Mouse (Mus musculus): ENCODE data around the gene Rad54l. TPM values are rescaled to one million over a fixed set of nuclear protein-coding genes. Genes with fewer than 3 reads are reported as not detected.

The Rad54l gene
- total RNA-seq, 2 experiments from 2014 or later: 0.28 to 0.71 TPM

DNA sequence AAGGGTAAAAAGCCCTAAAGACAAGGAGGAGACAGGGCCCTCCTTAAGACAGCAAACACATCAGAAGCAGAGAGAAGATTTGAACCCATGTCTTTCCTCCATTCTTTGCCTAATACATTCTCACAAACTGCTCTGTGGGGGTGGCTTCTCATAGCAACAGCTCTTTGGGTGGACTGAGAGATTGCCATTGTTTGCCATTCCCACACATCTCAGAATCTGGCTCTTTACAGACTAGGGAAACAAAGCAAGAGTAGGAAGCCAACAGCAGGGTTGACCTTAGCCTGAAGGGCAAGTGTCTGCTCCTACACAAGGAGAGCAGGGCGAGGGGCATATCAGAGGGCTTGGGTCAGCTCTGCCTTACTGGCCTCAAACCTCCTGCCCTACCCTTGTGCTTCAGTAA lies 18.2 kb upstream of the Rad54l start:
- DNase-seq (ENCODE audit: low spot score): no peak

DNA sequence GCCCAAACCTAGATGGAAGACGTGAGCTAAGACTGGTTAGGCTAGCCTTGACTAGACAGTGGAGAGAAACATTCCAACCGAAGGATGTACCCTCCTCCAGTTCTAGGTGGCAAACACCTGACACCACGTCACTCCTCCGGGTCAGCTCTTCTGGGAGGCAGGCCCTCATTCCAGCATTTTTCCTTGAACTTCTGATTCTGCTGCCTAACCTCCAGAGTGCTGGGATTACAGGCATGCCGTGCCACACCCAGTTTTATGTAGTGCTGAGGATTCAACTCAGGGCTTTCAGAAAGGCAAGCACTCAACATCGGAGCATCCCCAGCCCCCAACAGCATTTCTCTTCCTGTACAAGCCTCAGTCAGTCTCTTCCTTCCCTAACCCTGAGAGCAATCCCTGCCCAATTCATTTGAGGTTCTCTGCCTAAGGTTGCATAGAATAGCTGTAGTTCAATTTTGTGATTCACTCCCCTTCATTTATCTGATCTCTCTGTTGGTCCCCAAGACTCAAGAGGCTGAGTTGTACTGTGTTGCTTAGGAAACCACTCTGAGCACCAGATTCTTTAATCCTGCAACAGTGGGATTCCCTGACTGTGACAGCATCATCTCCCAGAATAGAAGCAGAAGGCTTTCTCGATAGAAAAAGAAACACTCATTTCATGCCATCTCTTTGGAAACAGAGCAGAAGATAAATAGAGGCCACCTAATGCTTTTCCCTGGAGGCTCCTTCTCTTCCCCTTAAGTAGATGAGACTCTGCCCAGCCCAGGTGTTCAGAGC lies 17.5 kb upstream of the Rad54l start:
- DNase-seq (ENCODE audit: low spot score): no peak

DNA sequence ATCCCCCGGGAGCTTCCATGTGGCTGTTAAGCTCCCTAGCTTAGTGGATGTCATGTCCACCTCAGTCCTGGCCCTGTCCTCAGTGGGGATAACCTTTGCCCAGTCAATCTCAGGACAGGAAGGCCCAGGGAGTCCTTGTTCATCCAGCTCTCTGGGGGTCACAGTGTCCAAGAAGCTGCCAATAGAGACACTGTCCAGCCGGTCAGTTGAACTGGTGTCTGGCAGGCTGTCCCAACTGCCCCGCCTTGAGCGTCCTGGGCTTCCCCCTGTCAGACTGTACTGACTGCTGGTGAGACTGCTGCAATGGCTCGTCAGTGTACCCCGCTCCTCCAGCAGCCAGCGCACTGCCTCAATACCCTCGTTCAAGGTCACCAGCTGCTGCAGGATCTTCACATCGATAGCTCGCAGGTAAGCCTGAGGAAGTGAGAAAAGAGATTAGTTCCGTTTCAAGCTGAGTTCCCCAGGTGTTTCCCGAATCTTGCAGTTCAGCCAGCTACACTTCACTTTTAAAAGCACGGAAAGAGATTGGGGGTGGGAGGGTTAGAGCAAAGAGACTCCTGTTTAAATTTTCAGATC lies 14.0 kb upstream of the Rad54l start:
- no peak for DNase-seq (ENCODE audit: low spot score)

DNA sequence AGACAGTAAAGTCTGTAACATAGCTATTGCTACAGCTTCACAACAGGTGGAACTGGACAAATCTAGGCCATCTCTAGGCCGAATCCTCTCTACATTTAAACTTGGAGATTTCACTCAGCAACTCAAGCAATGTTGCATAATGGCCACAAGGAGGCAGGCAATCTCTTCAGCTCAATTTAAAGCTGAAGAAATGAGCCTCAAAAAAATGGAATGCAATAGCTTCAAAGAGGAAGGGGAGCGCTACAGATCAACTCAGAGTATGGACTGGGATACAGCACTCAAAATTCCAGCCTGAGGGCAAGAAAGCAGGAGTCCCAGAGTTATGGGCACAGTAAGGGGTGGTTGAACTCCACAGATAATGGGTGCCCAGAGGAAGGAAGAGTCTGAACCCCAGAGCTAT lies 11.5 kb upstream of the Rad54l start:
- no peak for DNase-seq (ENCODE audit: low spot score)

DNA sequence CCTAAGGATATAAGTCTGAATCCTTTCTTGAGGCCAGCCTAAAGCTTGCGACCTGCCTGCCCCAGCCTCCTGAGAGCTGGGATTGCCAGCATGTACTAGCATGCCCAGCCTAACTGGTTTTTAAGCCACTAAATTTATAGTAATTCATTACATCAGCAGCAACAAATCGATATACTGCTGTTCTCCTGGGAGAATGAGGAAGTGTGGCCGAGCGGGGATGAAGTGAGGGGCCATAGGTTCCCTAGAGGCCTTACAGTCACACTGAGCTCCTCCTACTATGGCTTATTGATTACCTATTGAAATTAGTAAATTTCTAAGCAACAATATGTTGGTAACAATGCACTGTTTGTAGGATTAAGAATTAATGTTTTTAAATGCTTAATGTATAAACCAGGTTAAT lies 9.6 kb upstream of the Rad54l start:
- no peak for DNase-seq (ENCODE audit: low spot score)

DNA sequence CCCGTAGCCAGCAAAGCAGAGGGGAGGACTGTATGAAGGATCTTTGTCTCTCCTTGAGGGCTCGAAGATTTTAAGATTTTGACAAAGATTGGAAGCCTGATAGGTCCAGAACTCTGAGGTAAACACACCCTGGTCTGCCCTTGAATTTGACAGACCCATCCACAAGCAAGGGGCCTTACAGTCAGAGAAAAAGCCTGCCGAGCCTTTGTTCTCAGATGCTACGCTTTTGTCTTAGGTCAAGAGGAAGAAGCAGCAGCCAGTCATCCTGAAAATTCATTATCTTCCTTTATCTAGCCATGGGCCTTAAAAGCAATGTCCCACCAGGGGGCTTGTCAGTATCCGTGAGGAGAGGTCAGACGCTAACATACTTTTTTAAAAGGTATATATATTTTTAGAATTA lies 4.5 kb upstream of the Rad54l start:
- no peak for DNase-seq (ENCODE audit: low spot score)

DNA sequence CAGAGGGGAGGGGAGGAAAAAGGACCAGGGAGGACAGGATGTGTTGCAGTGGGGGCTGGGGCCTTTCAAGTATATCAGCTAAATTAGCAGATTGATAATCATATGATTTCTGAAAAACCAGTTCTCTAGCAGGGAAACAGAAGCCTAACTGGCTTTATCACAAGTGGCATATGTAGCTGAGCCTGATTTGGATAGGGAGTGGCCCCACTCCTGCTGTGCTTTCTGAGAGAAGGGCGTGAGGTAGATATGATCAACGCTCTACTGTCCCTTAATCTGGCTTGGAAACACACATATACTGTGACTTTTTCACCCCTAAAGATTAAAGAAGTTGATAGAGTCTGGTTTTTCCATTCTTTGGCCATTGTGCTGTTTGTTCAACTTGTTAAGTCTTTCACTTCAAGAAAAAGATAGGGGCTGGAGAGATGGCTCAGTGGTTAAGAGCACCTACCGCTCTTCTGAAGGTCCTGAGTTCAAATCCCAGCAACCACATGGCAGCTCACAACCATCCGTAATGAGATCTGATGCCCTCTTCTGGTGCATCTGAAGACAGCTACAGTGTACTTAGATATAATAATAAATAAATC lies 2.4 kb upstream of the Rad54l start:
- no peak for DNase-seq (ENCODE audit: low spot score)

DNA sequence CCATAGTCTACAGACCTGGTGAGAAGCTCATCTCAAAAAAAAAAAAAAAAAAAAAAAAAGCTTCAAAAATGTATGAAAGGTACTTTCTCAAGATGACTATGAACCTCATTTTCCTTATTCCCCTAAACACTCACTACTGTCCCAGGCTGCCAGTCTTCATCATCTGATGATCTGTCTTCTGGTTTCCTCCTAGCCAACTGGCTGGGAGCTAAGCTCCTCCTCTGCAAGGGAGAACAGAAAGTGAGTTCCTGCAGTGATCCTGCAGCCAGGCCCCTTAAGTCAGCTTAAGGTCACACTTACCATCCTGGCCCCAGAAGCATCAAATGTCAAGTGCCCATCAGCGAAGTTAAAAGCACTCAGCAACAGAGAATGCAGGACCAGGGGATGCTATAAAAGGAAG lies 728 bp downstream of the Rad54l start:
- DNase-seq (ENCODE audit: low spot score): no peak

DNA sequence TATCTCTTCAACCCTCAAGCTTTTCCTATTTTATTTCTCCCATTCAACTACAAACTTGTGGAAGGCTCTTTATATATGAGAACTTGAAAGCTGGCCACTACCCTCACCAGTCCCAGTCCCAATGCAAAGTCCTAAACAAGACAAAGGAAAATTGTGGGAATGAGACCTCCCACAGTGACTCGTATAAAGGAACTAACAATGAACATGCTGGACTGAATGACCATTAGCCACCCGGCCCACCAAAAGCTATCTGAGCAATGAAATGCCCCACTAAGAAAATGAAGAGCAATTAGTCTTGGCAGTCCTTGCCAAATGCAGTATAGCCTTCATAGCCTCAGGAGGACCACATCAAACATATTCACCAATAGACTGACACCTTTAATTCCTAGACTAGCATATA lies 12.0 kb downstream of the Rad54l start:
- DNase-seq (ENCODE audit: low spot score): no peak

DNA sequence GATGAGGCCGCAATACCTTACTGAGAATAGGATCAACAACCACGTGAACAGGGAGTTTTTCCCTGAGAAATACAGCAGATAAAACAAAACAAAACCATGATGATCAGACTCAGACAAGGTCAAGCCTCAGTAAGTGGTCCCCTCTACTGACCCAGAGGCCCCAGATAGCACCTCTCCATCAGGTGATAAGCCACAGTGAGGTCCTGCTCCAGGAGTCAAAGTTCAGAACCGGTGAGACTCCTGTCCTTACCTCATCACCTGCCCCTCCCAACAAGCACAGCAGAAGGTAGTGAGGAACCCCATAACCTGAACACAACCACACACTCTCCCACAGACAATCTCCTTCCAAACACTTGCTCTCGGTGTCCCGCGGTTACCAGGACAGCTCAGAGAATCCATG lies 12.8 kb downstream of the Rad54l start:
- no peak for DNase-seq (ENCODE audit: low spot score)

DNA sequence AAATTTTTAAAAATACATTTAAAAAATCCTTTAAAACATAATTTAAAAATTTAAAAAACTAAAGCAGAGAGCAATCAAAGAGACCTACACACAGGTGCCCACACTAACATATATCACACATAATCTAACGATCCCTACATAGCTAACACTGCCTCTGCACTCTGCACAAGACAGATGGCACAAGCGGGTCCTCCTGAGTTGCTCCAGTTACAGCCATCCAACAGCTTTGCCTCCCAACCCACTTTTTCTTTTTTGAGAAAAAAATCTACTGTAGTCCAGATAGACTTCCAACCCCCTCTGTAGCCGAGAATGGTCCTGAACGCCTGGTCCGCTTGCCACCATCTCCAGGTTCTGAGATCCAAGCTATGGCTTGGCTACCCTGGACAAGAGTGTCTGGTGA lies 18.2 kb downstream of the Rad54l start:
- no peak for DNase-seq (ENCODE audit: low spot score)

DNA sequence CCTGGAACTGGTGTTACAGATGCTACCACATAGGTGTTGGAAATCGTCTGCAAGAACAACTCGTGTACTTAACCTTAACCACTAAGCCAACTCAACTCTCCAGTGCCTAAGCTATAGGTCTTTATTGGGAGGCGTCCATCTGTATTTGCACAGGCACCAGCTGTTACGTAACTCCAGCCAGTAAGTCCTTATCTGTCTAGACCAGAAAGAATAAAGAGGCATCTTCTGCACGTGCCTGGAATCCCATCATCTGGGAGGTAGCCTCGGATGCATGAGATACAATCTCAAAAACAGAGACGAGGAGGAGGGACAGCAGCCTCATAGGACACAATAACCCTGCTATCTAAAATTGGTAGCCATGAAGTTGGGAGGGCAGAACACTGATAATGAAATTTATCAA lies 22.5 kb downstream of the Rad54l start:
- DNase-seq (ENCODE audit: low spot score): no peak

DNA sequence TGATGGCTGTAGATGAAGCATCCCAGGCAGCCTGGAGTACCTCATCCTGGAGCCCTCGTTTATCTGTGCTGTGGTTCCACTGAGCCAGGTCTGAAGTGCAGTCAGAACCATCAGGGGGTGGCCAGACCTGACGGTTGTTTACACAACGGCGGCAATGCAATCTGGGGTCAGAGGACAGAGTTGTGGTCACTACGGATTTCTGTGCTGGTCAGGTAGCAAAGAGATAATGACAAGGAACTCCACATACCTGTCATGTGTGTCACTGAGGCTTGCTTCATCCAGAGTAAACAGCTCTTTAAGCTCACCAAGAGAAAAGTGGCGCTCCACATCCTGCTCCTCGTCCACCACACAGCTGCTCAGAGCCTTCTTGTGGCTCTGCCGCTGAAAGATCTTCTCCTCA lies 26.3 kb downstream of the Rad54l start:
- no peak for DNase-seq (ENCODE audit: low spot score)

DNA sequence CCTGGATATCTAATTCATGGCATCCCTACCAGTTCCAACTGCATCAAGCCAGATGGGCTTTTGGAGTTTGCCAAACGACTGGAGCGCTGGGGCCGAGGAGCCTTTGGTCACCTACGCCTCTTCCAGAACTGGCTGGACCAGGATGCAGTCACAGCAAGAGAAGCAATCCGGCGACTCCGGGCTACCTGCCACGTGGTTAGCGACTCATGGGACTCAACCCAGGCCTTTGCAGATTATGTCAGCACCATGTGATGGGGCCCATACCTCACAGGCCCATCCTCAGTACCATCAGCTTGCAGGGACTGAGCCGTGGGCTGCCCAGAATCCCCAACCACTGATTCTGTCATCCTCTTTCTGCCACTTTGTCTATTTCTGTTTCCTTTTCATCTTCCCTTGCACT lies 27.2 kb downstream of the Rad54l start:
- no peak for DNase-seq (ENCODE audit: low spot score)

DNA sequence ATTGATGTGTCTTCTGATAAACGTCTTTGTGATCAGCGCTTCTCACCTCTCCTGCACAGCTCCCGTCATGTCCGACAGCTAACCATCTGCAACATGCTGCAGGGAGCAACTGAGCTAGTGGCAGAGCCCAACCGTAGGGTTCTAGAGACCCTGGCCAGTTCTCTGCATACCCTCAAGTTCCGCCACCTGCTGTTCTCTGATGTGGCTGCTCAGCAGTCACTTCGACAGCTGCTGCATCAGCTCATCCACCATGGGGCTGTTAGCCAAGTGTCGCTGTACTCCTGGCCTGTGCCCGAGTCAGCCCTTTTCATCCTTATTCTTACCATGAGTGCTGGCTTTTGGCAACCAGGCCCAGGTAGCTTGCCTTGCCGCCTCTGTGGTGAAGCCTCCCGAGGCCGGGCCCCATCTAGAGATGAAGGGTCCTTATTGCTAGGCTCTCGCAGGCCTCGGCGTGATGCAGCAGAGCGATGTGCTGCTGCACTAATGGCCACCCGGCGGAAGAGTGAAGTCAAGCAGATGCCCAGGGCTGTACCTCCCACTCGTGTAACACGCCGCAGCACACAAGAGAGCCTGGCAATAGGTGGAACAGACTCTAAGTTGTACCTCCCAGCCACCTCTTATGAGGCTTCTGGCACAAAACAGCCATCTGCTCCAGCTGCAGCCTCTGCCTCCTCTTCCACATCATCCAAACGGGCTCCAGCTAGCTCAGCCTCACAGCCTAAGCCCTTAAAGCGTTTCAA lies 34.8 kb downstream of the Rad54l start:
- no peak for DNase-seq (ENCODE audit: low spot score)

DNA sequence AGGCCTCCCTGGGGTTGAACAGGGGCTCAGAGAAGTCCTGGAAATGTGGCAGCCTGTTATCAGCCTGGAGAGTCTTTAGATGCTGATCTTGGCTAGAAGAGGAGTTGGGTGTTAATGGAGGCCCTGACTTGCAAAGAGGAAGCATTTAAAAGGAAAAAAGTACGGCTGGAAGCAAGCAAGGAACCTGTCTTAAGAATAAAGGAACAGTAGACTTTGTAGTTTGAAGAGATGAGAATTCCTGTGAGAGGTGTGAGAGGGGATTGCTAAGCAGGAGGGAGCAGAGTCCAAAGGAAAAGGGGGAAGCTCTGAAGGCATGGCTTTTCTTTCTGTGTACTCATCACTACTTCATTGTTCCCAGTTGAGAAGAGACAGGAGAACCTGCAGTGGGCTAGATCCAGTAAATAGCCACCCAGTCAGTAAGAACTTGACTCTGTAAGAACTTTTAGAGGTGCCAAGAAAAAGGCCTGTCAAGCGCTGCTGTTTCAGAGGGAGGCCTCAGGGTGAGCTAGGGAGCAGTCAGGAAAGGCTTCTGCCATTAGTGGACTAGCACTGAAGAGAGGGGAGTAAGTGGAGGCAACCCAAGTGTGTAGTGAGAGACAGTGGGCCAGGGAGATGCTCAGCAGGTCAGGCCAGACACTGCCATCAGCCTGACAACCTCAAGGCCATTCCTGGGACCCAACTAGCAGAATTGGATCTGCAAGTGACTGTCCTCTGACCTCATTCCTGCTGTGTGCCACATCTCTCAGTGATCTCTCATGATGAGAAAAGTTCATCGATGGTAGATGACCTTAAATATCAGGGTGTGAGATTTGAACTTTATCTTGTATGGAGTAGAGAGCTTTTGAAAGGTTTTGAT lies 46.0 kb downstream of the Rad54l start:
- DNase-seq (ENCODE audit: low spot score): no peak

DNA sequence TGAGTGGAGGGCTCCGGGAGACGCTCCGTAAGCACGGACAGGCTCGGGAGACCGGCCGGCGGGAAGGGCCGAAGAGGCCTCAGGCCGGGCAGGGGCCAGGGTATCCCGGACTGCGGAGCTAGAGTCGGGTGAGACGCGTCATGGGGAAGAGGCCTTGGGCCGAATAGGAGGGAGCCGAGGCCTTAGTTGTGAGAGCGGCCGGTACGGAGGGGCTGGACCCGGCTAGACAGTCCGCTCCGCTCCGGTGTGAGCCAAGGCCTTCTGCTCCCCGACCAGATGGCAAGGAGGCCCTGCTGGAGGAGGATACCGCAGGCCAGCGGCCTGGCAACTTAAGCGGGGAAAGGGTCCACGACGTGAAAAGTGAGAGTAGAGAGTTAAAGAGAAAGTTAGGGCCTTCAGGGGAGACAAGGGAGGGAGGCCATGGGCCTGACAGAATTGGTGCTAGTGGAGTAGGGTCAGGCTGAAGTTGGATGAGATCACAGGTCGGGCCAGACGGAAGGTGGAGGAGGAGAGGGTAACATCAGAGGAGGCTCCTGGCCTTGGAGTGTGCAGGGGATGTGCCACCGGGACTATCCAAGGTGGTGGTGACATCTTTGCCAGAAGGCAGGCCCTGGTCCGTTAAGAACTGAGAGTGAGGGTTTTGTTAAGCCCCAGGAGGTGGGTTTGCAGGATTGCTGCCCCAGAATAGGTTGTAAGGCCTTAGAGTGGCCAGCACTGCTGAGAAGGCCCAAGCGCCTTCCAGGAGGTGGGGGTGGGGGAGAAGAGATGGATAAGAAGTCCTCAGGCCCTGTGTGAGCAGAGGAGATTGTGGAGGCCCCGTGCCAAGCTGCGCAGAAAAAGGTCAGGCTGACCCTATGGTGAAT lies 46.9 kb downstream of the Rad54l start:
- no peak for DNase-seq (ENCODE audit: low spot score)

DNA sequence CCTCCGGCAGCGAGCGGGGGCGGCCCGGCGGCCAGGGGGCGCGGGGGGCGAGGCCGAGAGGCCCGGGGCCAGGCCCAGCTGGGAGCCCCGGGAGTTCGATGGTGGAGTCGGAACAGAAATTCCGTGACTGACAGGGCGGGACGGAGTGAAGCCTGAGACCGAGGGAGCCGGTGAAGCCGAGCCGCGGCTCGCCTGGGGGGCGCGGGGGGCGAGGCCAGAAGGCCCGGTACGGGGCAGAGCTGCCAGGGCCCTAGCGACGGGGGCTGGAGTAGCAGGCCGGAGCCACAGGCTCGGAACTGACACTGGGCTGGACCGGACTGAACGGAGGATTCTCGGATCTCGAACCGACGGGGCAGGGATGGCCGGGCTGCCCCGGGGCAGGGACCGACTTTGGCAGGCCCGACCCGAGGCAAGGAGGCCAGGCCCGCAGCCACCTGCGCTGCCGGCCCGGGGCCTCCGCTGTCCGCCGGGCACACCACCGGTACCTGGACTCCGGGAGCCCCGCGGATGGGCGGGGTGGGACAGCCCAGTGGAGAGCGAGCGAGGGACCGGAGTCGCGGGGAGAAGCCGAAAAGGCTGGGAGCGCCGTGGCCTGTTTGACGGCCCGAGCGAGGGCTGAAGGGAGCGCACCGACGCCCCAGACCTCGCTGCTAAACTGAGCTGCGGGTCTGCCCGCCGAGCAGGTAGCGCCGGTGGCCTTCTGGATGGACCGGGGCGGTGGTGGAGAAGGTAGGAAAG lies 47.7 kb downstream of the Rad54l start:
- peak; percentile 66 for DNase-seq (ENCODE audit: low spot score)

DNA sequence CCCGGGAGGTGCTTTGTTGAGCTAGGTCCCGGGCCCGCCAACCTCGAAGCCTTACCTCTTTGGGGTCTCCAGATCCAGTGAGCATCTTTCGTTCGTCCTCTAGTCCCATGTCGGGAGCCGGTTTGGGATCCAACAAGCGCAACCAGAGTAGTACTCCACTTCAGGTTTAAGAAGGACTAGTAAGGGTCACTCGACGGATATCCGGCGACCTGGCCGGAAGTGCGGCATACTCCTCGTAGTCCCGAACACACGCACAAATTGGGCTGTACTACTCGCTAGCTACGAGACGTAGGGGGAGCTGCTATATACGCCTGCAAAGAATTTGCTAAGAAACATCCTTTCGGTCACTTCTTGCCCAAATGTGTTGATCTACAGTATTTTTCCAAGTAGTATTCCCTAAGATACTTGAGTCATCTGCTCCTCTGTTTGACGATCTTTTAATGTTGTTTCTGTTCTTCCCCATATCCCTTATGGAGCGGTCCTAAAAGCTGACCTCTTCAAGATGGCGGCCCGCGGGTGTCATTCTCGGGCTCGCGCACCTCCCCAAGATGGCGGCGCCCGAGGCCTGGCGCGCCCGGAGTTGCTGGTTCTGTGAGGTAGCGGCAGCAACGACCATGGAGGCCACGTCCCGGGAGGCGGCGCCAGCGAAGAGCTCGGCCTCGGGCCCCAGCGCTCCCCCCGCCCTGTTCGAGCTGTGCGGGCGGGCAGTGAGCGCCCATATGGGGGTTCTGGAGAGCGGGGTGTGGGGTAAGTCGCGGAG lies 48.4 kb downstream of the Rad54l start, which contains the start of the genes Uqcrh and Lrrc41:
Uqcrh (minus strand) TSS at position 211 of the 760 bp plus-strand sequence.
Lrrc41 (plus strand) TSS at position 409 of the 760 bp plus-strand sequence.
- peak; percentile 94 for DNase-seq (ENCODE audit: low spot score)

Measured in gastrocnemius, adult 18-20 months (tissue).